In genomic region chr9:65177912-65178311, GRCm38 (mm10) we compare ENCODE assay signal across 10 mouse cellular contexts. TPM values are rescaled to one million over a fixed set of nuclear protein-coding genes. Genes with fewer than 3 reads are reported as not detected.
DNase-seq lines count a peak whose midpoint lies in the region; ATAC-seq and TF ChIP-seq lines count a peak whose summit lies in the region.
"Had no signal": no experiment of that assay in that cellular context is flagged by ENCODE, and none has a peak within 500 bp of the region (broad histone marks: within the 10 kb centered on the region; RNA-seq: fewer than 3 reads in every experiment).

No protein-coding gene starts in this region.

- no peak for DNase-seq in kidney, adult 2 months
- DNase-seq in embryonic facial prominence, embryonic 14.5 days (ENCODE audit: low spot score) = no peak
- no peak for DNase-seq in hindbrain, embryonic 14.5 days (ENCODE audit: low spot score)
- DNase-seq in cerebellum, adult 9-11 months = no peak
- DNase-seq in layer of hippocampus, postnatal 10 days (ENCODE audit: low spot score in 2 of 2) = no peak
- DNase-seq in cerebellum, adult 11 months = no peak
- DNase-seq: kidney, adult 8-10 months had no signal

- H3K27me3 ChIP-seq in kidney, embryonic 14.5 days (ENCODE audit: control insufficient read depth, insufficient read depth, low read length) = no peaks in the 10 kb centered on the region
- H3K27me3 ChIP-seq in kidney, adult 2 months (replicated peaks; ENCODE audit: control insufficient read depth, insufficient read depth, low read length) = no peaks in the 10 kb centered on the region
- no peaks in the 10 kb centered on the region for H3K27me3 ChIP-seq in embryonic facial prominence, embryonic 14.5 days (replicated peaks; ENCODE audit: control insufficient read depth, insufficient read depth, low read length)
- no peaks in the 10 kb centered on the region for H3K27me3 ChIP-seq in hindbrain, embryonic 14.5 days (ENCODE audit: control insufficient read depth, insufficient read depth, low read length)
- no peaks in the 10 kb centered on the region for H3K27me3 ChIP-seq in midbrain, embryonic 16.5 days (ENCODE audit: control insufficient read depth, insufficient read depth, low read depth, low read length)
- H3K27me3 ChIP-seq: embryonic facial prominence, embryonic 15.5 days had no signal

- no peak overlapping the region; the same call in 1 of the 2 replicates for H3K4me2 ChIP-seq in kidney, embryonic 14.5 days (replicated peaks; ENCODE audit: low read depth, low read length)
- 0 out of 2 replicates have a peak overlapping the region, but pooled peaks have one; percentile 46 for H3K4me2 ChIP-seq in embryonic facial prominence, embryonic 14.5 days (ENCODE audit: low read depth, low read length)
- no peak overlapping the region for H3K4me2 ChIP-seq in hindbrain, embryonic 14.5 days (replicated peaks)
- no peak overlapping the region for H3K4me2 ChIP-seq in midbrain, embryonic 16.5 days (ENCODE audit: low read length)

- no peak for TF ChIP-seq POLR2A in kidney, adult 2 months (IDR thresholded peaks at IDR 0.05; ENCODE audit: low read depth, low read length)

- H3K27ac ChIP-seq in kidney, embryonic 14.5 days (ENCODE audit: low read depth, low read length) = peak overlapping the region; percentile 78
- H3K27ac ChIP-seq in kidney, adult 2 months (ENCODE audit: insufficient read depth, low read depth, low read length) = no peak overlapping the region
- no peak overlapping the region; the same call in 1 of the 2 replicates for H3K27ac ChIP-seq in embryonic facial prominence, embryonic 14.5 days (replicated peaks; ENCODE audit: low read depth, low read length)
- peak overlapping the region; percentile 83 for H3K27ac ChIP-seq in hindbrain, embryonic 14.5 days
- H3K27ac ChIP-seq in midbrain, embryonic 16.5 days (ENCODE audit: low read length) = peak overlapping the region; percentile 79
- H3K27ac ChIP-seq: embryonic facial prominence, embryonic 15.5 days had no signal

- TF ChIP-seq CTCF in kidney, adult 2 months (conservative IDR thresholded peaks at IDR 0.05; ENCODE audit: insufficient read depth, insufficient read length, low read depth, low read length) = no peak

- 53% methylated on average over 10 of the region's 10 CpGs for WGBS in kidney, embryonic 14.5 days
- WGBS in kidney, adult 2 months = 78% methylated on average over 10 of the region's 10 CpGs
- 51% methylated on average over 10 of the region's 10 CpGs for WGBS in embryonic facial prominence, embryonic 14.5 days
- 33% methylated on average over 10 of the region's 10 CpGs for WGBS in hindbrain, embryonic 14.5 days
- 35% methylated on average over 10 of the region's 10 CpGs for WGBS in midbrain, embryonic 16.5 days

- no peak overlapping the region; the same call in 1 of the 2 replicates for H3K9ac ChIP-seq in kidney, embryonic 14.5 days (ENCODE audit: low read depth, low read length)
- H3K9ac ChIP-seq in embryonic facial prominence, embryonic 14.5 days (ENCODE audit: low read depth, low read length) = no peak overlapping the region
- H3K9ac ChIP-seq in hindbrain, embryonic 14.5 days = 0 out of 2 replicates have a peak overlapping the region, but pooled peaks have one; percentile 9
- peak overlapping the region; percentile 46; the same call in 1 of the 2 replicates for H3K9ac ChIP-seq in midbrain, embryonic 16.5 days (ENCODE audit: low read depth, low read length)
- H3K9ac ChIP-seq: embryonic facial prominence, embryonic 15.5 days had no signal

- no peak overlapping the region for H3K4me3 ChIP-seq in kidney, embryonic 14.5 days (ENCODE audit: low read length)
- no peak overlapping the region for H3K4me3 ChIP-seq in kidney, adult 2 months (ENCODE audit: insufficient read depth, low read depth, low read length)
- no peak overlapping the region for H3K4me3 ChIP-seq in embryonic facial prominence, embryonic 14.5 days (ENCODE audit: low read depth, low read length)
- H3K4me3 ChIP-seq in hindbrain, embryonic 14.5 days (replicated peaks; ENCODE audit: low read length) = no peak overlapping the region
- no peak overlapping the region for H3K4me3 ChIP-seq in midbrain, embryonic 16.5 days (ENCODE audit: low read depth, low read length)
- H3K4me3 ChIP-seq: embryonic facial prominence, embryonic 15.5 days had no signal

- ATAC-seq in kidney, embryonic 14.5 days (ENCODE audit: low FRiP score, low TSS enrichment) = no peak
- no peak for ATAC-seq in embryonic facial prominence, embryonic 14.5 days (ENCODE audit: low read depth)
- ATAC-seq in hindbrain, embryonic 14.5 days (ENCODE audit: low FRiP score) = no peak
- ATAC-seq in midbrain, embryonic 16.5 days = no peak

- H3K9me3 ChIP-seq in kidney, embryonic 14.5 days (ENCODE audit: control insufficient read depth, low read length) = no peaks in the 10 kb centered on the region
- no peaks in the 10 kb centered on the region for H3K9me3 ChIP-seq in embryonic facial prominence, embryonic 14.5 days (ENCODE audit: control insufficient read depth, low read length)
- no peaks in the 10 kb centered on the region for H3K9me3 ChIP-seq in hindbrain, embryonic 14.5 days (ENCODE audit: control insufficient read depth, low read length)
- no peaks in the 10 kb centered on the region for H3K9me3 ChIP-seq in midbrain, embryonic 16.5 days (replicated peaks; ENCODE audit: control insufficient read depth, low read length, poor library complexity, severe bottlenecking)
- H3K9me3 ChIP-seq: embryonic facial prominence, embryonic 15.5 days had no signal

- peaks cover 6% of the 10 kb centered on the region; the same call in 1 of the 2 replicates for H3K36me3 ChIP-seq in kidney, embryonic 14.5 days (ENCODE audit: control insufficient read depth, insufficient read depth, low read length)
- no peaks in the 10 kb centered on the region for H3K36me3 ChIP-seq in kidney, adult 2 months (ENCODE audit: control insufficient read depth, insufficient read depth, low read length)
- 0 out of 2 replicates have a peak, but pooled peaks cover 3% of the 10 kb centered on the region for H3K36me3 ChIP-seq in embryonic facial prominence, embryonic 14.5 days (ENCODE audit: control insufficient read depth, insufficient read depth, low read length)
- peaks cover 20% of the 10 kb centered on the region for H3K36me3 ChIP-seq in hindbrain, embryonic 14.5 days (replicated peaks; ENCODE audit: control insufficient read depth, insufficient read depth)
- peaks cover 5% of the 10 kb centered on the region; the same call in 1 of the 2 replicates for H3K36me3 ChIP-seq in midbrain, embryonic 16.5 days (ENCODE audit: control insufficient read depth, insufficient read depth, low read length)
- H3K36me3 ChIP-seq: embryonic facial prominence, embryonic 15.5 days had no signal

- peaks cover 51% of the 10 kb centered on the region for H3K4me1 ChIP-seq in kidney, embryonic 14.5 days (ENCODE audit: control insufficient read depth, insufficient read depth, low read length)
- no peaks in the 10 kb centered on the region for H3K4me1 ChIP-seq in kidney, adult 2 months (ENCODE audit: control insufficient read depth, insufficient read depth, low read length)
- H3K4me1 ChIP-seq in embryonic facial prominence, embryonic 14.5 days (ENCODE audit: control insufficient read depth, insufficient read depth, low read length) = peaks cover 22% of the 10 kb centered on the region
- H3K4me1 ChIP-seq in hindbrain, embryonic 14.5 days (replicated peaks; ENCODE audit: control insufficient read depth, insufficient read depth, low read length) = peaks cover 63% of the 10 kb centered on the region
- H3K4me1 ChIP-seq in midbrain, embryonic 16.5 days (ENCODE audit: control insufficient read depth, insufficient read depth, low read length) = peaks cover 44% of the 10 kb centered on the region

RNA-seq across cellular contexts. Expression of gene Parp16, which starts 17.2 kb away (rescaled TPM):
- polyA plus RNA-seq in kidney, embryonic 14.5 days (2014; fragmentation: Nextera tagmentation; extraction: Ambion mirVana) = 4.7 and 7.9 TPM in 2 replicates
- 11.0 and 11.9 TPM in 2 replicates for polyA plus RNA-seq in kidney, adult 2 months (2012; rRNA removed)
- 6.9 and 7.2 TPM in 2 replicates for polyA plus RNA-seq in embryonic facial prominence, embryonic 14.5 days (2014; fragmentation: Nextera tagmentation; extraction: Ambion mirVana)
- polyA plus RNA-seq in hindbrain, embryonic 14.5 days (2014; fragmentation: Nextera tagmentation; extraction: Ambion mirVana) = 6.3 and 7.9 TPM in 2 replicates
- polyA plus RNA-seq in midbrain, embryonic 16.5 days (2015; fragmentation: Nextera tagmentation; extraction: Ambion mirVana) = 8.5 and 9.0 TPM in 2 replicates
- total RNA-seq in layer of hippocampus, postnatal 10 days (2021) = 1 to 10 TPM; 4.5 to 5.6 TPM

RNA-seq across cellular contexts. Expression of gene Igdcc3, which starts 36.9 kb away (rescaled TPM):
- polyA plus RNA-seq in kidney, embryonic 14.5 days (2014; fragmentation: Nextera tagmentation; extraction: Ambion mirVana) = 4.5 and 6.1 TPM in 2 replicates
- polyA plus RNA-seq in kidney, adult 2 months (2012; rRNA removed) = 0.72 and 0.94 TPM in 2 replicates
- polyA plus RNA-seq in embryonic facial prominence, embryonic 14.5 days (2014; fragmentation: Nextera tagmentation; extraction: Ambion mirVana) = 1.1 and 1.4 TPM in 2 replicates
- polyA plus RNA-seq in hindbrain, embryonic 14.5 days (2014; fragmentation: Nextera tagmentation; extraction: Ambion mirVana) = 10.5 and 10.6 TPM in 2 replicates
- polyA plus RNA-seq in midbrain, embryonic 16.5 days (2015; fragmentation: Nextera tagmentation; extraction: Ambion mirVana) = 8.7 and 9.1 TPM in 2 replicates
- total RNA-seq in layer of hippocampus, postnatal 10 days (2021) = 1 to 10 TPM; 5.4 to 7.1 TPM

Comparison
In these comparisons a context has a peak if more than half of its experiments do, and no peak if none do; other contexts are left out.
1. H3K27ac ChIP-seq: peak in kidney, embryonic 14.5 days (single experiment), hindbrain, embryonic 14.5 days (single experiment) and midbrain, embryonic 16.5 days (single experiment); none in kidney, adult 2 months (single experiment) and embryonic facial prominence, embryonic 14.5 days (single experiment).
2. H3K9ac ChIP-seq: peak in hindbrain, embryonic 14.5 days (single experiment) and midbrain, embryonic 16.5 days (single experiment); none in kidney, embryonic 14.5 days (single experiment) and embryonic facial prominence, embryonic 14.5 days (single experiment).